Mouse (Mus musculus): ENCODE measurements around the gene Fbxo24.

Fbxo24 gene

DNA sequence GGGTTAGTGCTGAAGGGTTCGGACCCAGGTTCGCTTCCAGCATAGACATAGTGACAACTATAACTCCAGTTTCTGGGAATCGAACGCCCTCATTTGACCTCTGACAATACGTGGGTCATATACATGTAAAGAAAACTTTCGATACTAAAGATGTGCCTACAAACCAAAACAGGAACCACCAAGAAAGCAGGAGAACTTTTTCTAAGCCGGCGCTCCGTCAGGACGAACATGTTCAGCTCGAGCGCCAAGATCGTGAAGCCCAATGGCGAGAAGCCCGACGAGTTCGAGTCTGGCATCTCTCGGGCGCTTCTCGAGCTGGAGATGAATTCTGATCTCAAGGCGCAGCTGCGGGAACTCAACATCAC is 27.5 kb downstream of the Fbxo24 start:
- no peak for DNase-seq (ENCODE audit: low spot score in 2 of 2)

DNA sequence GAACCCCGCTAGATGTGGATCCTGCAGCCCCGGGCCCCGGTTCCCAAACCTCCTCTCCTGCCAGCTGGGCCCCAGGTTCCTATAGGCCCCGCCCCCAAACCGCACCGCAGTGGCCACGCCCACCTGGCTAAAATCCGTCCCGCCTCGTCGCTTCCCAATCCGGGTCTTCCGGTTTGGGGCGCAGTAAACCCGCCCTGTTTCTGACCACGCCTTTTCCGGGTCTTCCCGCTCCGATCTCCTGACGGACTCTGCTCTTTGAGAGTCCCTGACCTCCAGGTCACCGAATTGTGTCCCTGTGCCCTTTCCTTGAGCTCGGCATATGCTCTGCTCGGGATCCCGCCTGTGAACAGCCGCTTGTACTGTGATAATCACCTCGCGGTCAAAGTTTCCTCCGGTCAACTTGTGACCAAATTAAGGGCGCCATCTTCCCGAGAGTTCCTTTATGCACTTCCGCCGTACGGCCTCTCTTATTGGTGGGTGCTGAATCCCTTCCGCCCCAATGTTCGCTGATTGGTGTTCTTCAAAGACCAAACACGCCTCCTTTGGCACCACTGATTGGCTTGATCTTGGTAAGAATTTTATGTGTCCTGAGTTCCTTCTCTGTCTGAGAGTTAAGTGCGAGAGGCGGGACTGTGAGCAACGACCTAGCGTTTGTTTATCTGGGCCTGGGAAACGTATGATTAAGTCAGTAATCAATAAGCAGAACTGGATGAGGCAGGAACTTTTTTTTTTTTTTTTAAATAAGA is 28.0 kb downstream of the Fbxo24 start, which contains the start of gene Mospd3:
Mospd3 (minus strand) TSS at position 440 of the 746 bp plus-strand sequence.
- DNase-seq (ENCODE audit: low spot score in 2 of 2) = peak; percentile 89 to 94

DNA sequence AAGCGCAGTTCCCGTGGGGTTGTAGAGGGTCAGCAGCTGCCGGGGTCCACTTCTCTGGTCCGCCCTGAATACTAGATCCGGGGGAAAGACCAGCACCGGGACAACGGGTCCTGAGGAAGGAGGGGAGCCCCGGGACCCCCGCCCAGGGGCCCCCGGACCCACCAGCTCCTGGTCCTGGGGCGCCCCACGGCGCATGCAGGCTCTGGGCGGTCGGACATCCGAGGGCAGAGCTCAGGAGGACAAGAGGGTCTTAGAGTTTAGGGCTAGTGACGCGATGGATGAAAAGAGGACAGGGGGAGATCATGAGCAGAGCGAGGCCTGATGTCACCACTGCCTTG is 28.6 kb downstream of the Fbxo24 start:
- DNase-seq (ENCODE audit: low spot score in 2 of 2) = peak in 1 of 2 experiments; percentile 48

DNA sequence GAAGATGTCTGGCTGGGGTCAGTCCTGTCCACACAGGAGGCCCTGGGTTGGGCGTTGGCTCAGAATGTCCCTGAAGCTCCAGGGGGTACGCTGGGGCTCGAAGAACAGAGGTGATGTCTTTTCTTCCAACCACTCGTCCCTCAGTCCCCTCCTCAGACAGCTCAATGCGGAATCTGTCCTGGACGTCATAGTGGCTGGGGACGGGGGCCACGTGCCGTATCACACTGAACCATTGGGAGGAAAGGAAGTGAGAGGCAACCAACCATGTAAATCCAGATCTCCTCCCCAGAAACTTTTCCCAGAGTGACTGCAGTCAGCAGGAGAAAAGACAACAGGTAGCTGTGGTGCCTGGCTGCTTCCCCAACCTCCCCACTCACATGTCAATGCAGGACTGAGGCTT is 29.2 kb downstream of the Fbxo24 start:
- no peak for DNase-seq (ENCODE audit: low spot score in 2 of 2)

DNA sequence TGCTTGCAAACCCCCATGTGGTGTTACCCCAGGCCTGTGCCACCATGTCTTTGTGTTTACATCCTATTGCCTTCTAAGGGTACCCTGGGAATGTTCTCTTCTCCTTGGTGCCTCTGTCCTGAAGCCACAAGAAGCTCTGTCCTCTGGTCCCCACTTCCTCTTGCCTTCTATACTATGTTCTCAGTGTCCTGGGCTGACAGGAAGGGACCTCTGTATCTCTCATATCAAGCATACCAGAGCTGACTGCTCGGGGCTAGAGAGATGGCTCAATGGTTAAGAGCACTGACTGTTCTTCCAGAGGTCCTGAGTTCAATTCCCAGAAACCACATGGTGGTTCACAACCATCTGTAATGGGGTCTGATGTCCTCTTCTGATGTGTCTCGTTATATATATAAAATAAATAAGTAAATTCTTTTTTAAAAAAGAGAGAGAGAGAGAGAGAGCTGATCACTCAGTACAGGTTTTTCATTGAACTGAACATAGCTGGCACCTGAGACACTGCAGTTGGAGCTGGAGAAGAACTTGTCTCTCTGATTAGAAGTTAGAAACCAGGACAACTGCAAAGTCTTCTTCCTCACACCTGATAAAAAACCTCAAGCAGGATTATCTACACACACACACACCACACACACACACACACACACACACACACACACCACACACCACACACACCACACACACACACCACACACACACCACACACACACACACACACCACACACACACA is 30.5 kb downstream of the Fbxo24 start:
- DNase-seq (ENCODE audit: low spot score in 2 of 2) = no peak

DNA sequence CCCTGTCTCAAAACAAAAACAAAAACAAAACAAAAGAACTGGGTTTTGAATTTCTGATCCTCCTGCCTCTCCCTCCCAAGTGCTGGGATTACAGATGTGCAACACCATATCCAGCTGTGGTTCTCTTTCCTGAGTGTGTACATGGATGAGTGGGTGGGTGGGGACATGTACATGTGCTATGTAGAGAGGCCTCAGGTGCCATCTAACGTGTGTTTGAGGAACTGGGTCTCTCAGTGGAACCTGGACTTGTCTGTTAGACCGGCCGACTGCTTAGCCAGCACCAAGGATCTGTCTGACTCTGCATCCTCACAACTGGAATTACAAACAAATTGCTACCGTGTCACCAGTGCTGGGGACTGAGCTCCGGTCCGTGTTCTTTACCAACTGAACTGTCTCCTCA is 31.2 kb downstream of the Fbxo24 start:
- no peak for DNase-seq (ENCODE audit: low spot score in 2 of 2)

DNA sequence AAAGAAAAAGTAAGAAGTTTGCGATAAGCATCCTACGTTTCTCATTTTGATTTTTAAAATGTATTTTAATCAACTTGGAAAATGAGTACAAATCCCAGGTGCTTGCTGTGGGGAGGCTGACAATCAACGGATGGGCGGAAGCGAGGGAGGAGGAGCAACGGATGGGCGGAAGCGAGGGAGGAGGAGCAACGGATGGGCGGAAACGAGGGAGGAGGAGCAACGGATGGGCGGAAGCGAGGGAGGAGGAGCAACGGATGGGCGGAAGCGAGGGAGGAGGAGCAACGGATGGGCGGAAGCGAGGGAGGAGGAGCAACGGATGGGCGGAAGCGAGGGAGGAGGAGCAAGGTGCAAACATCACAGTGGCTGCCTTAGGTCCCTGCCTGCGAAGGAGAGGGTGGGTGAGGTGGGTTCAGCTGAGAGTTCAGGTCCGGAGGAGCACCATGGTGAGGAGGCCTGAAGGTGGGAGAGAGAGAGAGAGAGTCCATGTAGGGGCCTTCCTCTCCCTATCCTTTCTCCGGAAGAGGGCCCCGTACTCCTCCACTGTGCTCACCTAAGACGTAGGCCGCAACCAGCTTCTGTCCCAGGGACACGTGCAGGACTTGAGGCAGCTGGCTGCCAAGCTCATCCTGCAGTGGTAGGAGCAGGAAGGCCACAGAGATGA is 32.1 kb downstream of the Fbxo24 start:
- DNase-seq (ENCODE audit: low spot score in 2 of 2) = no peak

DNA sequence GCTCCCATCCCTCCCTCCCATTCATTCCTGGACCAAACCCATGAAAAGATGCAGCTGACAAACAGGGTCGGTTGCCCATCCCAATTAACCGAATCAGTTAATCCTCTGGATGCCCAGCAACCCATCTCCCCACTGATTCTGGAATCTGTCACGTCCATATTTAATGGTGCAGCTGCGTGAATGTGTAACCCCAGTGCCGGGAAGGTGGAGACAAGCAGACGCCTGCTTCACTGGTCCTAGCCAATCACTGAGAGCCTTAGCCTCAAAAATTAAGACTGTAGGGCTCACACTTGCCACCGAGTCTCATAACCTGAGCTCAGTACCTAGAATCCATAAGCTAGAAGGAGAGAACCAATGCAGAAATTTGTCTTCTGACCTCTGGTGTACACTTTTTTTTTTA is 32.9 kb downstream of the Fbxo24 start:
- no peak for DNase-seq (ENCODE audit: low spot score in 2 of 2)

DNA sequence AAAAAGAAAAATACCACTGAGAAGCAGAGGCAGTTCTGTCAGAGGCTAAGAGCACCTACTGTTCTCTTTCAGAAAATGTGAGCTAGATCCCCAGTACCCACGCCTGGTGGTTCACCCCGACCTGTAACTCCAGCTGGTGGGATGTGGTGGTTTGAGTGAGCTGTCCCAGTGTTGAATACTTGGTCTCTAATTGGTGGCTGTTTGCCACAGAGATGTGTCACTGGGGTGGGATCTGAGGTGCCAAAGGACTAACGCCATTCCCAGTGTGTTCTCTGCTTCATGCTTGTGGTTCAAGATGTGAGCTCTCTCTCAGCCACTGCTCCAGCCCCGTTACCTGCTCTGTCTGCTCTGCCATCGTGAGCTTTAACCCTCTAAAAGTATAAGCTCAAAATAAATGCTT is 38.3 kb downstream of the Fbxo24 start:
- DNase-seq (ENCODE audit: low spot score in 2 of 2) = no peak

DNA sequence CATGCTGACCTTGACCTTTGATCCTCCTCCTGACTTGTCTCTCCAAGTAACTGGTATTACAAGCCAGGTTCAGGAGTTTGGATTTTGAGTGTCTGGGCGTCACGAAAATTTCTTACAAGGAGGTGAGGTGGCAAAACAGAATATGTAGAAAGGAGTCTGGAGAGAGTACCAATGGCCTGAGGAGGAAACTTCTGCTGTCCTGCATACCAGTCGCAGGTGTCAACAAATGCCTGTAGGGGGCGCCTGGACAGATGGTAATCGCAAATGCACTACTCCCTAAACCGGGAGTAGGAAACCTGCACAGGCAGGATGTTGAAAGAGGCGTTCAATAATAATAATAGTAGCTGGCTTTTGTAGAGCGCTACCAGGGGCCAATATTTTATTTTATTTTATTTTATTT is 43.8 kb downstream of the Fbxo24 start:
- DNase-seq (ENCODE audit: low spot score in 2 of 2) = peak in 1 of 2 experiments; percentile 52

DNA sequence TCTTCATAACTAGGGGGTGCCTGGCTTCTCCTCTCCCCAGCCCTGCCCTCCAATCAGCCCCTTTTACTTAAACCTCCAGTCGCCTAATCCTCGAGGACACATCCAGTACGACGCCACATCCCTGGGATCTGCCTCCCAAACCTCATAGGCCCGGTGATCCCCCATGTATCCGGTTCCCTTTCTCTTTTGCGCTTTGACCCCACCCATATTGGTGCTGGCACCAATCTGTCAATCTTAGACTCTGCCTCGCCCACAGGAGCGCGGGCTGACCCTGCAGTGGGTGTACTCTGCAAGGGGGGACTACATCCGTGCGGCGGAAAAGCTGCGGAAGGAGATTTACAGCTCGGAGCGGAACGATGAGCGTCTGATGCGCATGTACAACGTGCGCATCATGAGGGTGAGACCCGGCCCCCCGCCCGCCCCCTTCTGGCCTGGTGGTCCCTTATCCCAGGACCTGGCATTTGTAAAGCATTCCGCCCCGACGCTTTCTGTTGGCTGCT is 45.1 kb downstream of the Fbxo24 start:
- DNase-seq (ENCODE audit: low spot score in 2 of 2) = peak; percentile 57 to 68

DNA sequence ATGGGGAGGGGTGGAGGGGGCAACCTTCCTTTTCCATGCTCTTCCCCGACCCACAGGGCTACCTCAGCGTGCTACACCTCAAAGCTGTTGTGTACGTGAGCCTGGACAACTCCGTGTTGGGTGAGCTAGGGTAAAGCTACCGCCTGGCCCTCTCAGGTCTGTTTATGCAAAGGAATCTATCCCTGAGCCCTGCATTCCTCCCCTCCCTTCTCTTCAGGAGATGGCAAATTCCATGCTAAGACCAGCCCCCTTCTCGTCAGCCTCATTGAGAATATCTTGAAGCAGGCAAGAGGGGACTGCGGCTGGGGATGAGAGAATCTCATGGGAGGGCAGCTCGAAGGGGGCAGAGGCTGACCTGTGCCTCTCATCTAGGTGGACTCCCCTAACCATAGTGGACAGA is 46.1 kb downstream of the Fbxo24 start:
- no peak for DNase-seq (ENCODE audit: low spot score in 2 of 2)

DNA sequence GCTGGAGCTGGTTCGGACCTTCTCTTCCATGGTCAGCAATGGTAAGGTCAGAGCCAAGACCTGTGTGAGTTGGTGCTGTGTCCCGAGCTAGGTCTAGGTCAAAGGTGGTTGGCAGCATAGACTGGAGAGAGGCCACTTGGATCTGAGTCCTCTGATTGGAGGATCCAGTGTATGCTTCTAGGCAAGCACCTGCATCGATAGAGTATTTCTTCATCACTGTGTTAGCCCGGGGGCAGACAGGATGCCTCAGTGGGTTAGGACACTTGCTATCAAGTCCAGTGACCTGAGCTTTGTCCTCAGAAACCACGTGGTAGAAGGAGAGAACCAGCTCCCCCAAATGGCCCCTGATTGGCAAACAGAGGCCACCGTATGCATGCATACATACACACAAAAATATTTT is 48.6 kb downstream of the Fbxo24 start:
- no peak for DNase-seq (ENCODE audit: low spot score in 2 of 2)

DNA sequence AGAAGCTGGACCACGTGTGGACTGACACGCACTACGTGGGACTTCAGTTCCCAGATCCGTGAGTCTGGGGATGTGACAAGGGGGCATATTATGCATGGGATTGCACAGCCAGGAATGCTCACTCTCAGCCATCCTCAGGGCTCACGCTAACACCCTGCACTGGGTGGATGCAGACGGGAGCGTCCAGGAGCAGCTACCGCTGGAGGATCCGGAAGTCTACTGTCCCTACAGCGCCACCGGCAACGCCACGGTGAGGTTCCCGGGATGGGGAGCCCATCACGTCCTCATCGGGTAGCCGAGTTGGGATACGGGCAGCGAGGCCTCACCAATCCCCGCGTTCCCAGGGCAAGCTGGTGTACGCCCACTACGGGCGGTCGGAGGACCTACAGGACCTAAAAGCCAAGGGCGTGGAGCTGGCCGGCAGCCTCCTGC is 54.3 kb downstream of the Fbxo24 start:
- DNase-seq (ENCODE audit: low spot score in 2 of 2) = peak in 1 of 2 experiments; percentile 40

DNA sequence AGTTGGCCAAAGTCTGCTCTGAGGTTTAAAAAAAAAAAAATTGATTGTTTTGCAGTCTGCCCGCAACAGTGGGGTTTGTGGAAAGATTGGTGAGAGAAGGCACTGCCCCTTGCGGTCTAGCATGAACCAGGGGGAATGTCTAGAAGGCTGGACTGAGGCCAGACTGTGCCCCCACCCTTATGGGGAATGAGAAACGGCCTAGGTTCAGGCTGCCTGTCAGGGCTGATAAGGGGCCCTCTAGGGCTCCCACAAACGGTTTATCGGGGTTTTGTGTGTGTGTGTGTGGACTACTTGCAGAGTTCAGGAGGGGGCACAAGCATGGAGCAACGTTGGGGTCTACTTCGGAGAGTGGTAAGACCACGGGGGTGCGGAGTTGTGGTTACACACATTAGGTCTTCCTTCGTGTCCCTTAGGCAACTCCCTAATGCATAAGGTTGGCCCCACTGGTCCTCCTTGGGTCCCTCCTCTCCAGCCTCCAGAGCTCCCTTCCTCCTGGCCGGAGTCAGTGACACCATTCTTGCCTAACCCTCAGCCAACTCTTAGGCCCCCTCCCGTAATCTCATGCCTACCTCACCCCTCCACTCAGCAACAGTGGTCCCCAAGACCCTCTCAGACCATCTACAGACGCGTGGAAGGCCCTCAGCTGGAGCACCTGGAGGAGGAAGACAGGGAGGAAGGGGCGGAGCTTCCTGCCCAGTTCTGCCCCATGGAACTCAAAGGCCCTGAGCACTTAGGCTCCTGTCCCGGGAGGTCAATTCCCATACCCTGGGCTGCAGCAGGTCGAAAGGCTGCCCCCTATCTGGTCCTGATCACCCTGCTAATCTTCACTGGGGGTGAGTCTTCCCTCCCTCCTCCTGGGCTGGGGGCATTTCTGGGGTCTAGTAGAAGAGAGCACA is 57.9 kb downstream of the Fbxo24 start:
- no peak for DNase-seq (ENCODE audit: low spot score in 2 of 2)

DNA sequence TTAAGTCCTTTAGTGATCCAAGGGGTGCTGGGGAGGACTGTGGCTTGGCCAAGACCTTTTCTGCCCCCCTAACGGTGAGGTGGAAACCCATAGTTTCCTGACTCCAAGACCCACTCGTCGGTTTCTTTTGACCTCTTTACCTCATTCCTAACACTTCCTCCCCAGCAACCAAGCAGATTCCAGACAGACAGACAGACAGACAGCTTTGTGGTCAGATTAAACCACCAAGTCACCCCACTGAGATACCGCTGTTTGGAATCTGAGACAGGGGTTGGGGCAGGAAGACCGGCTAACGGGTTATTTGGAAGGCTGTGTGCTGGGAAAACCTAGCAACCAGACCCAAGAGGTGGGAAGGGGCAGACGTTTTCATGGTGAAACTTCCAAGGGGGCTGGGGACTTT is 58.6 kb downstream of the Fbxo24 start:
- DNase-seq (ENCODE audit: low spot score in 2 of 2) = no peak

DNA sequence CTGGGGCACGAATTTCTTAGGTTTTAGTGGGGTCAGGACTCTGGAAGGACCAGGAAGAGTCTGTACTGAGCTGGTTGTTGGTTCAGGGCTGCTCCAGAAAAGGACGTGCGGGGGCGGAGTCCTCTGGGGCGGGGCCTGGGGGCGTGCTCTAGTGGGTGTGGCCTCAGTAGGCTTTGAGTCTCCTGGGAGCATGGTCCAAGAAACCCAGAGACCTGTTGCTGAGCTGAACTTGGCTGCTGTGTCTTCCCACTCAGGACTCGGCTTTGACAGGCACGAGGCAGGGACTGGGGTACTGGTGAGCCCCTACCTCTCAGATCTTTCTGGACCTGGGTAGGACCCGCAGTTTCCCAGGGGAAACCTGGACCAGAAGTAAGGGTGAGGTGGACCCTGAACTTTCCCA is 59.1 kb downstream of the Fbxo24 start, which contains the start of gene Tfr2:
Tfr2 (plus strand) TSS at position 176 of the 400 bp plus-strand sequence.
- no peak for DNase-seq (ENCODE audit: low spot score in 2 of 2)

DNA sequence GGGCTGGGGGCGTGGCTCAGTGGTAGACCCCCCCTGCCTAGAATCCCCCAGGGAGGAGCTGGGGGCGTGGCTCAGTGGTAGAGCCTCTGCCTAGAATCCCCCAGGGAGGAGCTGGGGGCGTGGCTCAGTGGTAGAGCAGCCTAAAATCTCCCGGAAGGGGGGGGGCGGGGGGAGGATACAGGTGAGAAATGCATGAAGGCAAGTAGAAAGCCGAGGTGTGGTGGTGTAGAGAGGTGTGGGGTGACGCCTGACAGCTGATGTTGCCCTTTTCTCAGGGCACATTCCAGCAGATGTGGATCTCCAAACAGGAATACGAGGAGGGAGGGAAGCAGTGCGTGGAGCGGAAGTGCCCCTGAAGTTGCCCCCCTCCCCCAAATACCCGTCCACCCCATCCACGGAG is 59.8 kb downstream of the Fbxo24 start:
- DNase-seq (ENCODE audit: low spot score in 2 of 2) = no peak

DNA sequence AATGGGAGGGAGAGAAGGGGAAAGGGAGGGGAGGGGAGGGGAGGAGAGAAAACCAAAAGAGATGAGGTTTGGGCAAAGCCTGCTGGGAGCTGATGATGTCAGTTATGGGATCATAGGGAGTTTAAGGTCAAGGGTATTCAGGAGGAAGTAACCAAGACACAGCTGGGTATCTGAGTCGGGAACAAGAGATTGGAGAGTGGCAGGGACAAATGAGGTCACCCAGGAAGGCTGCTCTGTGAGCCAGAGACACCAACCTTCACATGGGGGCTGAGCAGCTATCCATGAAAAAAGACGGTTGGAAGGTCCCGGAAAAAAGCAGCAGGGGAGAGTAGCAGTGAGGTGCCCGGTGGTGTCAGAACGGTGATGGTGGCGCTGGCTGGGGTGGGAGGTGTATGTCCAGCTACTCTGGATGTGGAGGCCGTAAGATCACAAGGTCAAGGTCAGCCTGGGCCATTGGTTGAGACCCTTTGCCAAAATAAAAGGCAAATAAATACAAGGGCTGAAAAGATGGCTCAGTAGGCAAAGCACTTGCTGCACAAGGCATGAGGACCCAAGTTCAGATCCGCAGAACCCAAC is 60.5 kb downstream of the Fbxo24 start:
- DNase-seq (ENCODE audit: low spot score in 2 of 2) = no peak

DNA sequence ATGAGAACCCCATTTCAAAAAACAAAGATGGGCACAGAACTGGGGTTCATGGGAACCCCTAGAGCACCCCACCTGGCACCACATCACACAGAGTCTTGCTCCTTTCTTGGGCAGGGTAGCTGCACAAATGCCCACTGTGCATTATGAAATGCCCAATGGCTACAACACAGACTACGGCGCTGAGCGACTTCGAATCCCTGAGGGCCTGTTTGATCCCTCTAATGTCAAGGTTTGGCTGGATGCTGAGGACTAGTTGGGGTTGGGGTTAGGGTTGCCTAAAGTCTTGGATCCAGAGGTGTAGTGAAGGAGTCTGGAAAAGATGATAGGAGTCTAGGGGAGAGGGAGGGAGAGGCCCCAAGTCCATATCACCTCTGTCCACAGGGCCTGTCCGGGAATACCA is 62.4 kb downstream of the Fbxo24 start:
- no peak for DNase-seq (ENCODE audit: low spot score in 2 of 2)

DNA sequence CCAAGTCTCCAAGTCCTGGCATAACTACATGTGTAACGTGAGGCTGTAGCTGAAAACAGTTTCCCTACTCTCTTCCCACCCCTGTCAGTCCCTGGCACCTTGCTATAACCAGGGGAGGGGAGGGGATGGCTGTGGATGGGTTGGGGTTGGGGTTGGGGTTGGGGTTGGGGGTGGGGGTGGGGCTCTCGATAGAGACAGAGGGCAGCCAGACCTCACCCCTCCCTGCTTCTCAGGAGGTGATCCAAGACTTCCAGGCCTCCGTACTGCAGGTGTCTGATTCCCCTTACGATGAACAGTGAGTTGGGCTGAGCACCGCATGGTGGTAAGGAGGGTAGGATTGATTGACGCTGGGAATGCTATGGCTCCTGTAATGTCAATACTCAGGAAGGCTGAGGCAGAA is 63.1 kb downstream of the Fbxo24 start:
- no peak for DNase-seq (ENCODE audit: low spot score in 2 of 2)
